Mouse (Mus musculus): ENCODE measurements around the gene Rpap1.
"Not testable (repeated sequence)": the region's sequence is repeated elsewhere in the genome, so short reads cannot be mapped to it uniquely, and the experiment has no call there.

Gene Rpap1

GRCm38 (mm10) chr2:119737124-119737523, 50.2 kb downstream of the Rpap1 start:
- DNase-seq, result no peak

GRCm38 (mm10) chr2:119730735-119731134, 56.6 kb downstream of the Rpap1 start:
- DNase-seq, result no peak

GRCm38 (mm10) chr2:119727762-119728416, 59.4 kb downstream of the Rpap1 start:
- DNase-seq, result no peak

GRCm38 (mm10) chr2:119721070-119721469, 66.3 kb downstream of the Rpap1 start:
- no peak for DNase-seq

- not testable (repeated sequence) for DNase-seq
Observed at GRCm38 (mm10) chr2:119715868-119716267, 71.5 kb downstream of the Rpap1 start.
